Comparison of ENCODE assay signal across 25 mouse cellular contexts in the genomic region with DNA sequence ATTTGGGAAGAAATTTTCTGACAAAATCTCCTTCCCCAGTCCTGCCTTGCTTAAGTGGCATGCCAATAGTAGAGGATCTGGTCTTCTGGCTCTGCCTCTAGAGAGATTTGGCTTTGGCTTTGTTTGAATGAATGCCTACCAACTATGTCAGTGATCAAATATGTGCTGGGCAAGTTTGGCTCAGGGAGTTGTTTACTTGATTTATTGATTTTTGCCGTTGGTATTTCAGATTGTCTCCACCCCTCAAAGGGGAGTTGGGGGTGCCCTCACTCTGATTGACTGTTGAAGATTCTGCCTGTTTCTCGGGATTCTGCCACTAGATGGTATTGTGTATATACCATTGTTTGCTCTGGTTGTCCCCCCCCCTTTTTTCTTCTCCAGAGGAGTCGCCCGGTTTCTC. TPM values are rescaled to one million over a fixed set of nuclear protein-coding genes. Genes with fewer than 3 reads are reported as not detected.
"Had no signal": no experiment of that assay in that cellular context is flagged by ENCODE, and none has a peak within 500 bp of the region (broad histone marks: within the 10 kb centered on the region; RNA-seq: fewer than 3 reads in every experiment).

No protein-coding gene starts in this region.

- DNase-seq: lung, adult 2 months; lung, postnatal 14 days; lung, postnatal 36 days; midbrain, embryonic 14.5 days; retina, postnatal 1 day; right cerebral cortex, adult 18-20 months; right cerebral cortex, postnatal 14 days; thymus, adult 2 months; thymus, postnatal 25 days; thymus, postnatal 4 days had no signal

- ATAC-seq: lung, postnatal 0 days; midbrain, embryonic 16.5 days had no signal

- H3K9me3 ChIP-seq: lung, embryonic 15.5 days; megakaryocyte, embryonic 14.5 days; neural tube, embryonic 13.5 days; neural tube, embryonic 15.5 days; stomach, embryonic 15.5 days had no signal

- H3K4me2 ChIP-seq: lung, embryonic 15.5 days; midbrain, embryonic 11.5 days; neural tube, embryonic 13.5 days; neural tube, embryonic 15.5 days; stomach, embryonic 15.5 days had no signal

- H3K27ac ChIP-seq: lung, embryonic 15.5 days; macrophage; neural tube, embryonic 13.5 days; neural tube, embryonic 15.5 days; stomach, embryonic 15.5 days; stomach, postnatal 0 days had no signal

- H3K4me1 ChIP-seq: lung, embryonic 15.5 days; megakaryocyte, embryonic 14.5 days; neural tube, embryonic 13.5 days; neural tube, embryonic 15.5 days; stomach, embryonic 15.5 days had no signal

- H3K9ac ChIP-seq: lung, embryonic 15.5 days; neural tube, embryonic 13.5 days; neural tube, embryonic 15.5 days; stomach, embryonic 15.5 days had no signal

- H3K27me3 ChIP-seq: lung, embryonic 15.5 days; neural tube, embryonic 13.5 days; neural tube, embryonic 15.5 days; stomach, embryonic 15.5 days had no signal

- H3K4me3 ChIP-seq: lung, embryonic 15.5 days; megakaryocyte, embryonic 14.5 days; myocyte; neural tube, embryonic 13.5 days; neural tube, embryonic 15.5 days; stomach, embryonic 15.5 days had no signal

- H3K36me3 ChIP-seq: lung, embryonic 15.5 days; neural tube, embryonic 13.5 days; neural tube, embryonic 15.5 days; stomach, embryonic 15.5 days had no signal

RNA-seq across cellular contexts. Expression of gene H2bfm, which starts 22.8 kb away (rescaled TPM):
- total RNA-seq: megakaryocyte progenitor cell, adult 5-6 weeks had no signal
- polyA plus RNA-seq: lung, adult 2 months; lung, embryonic 15.5 days; lung, postnatal 0 days; macrophage; midbrain, embryonic 11.5 days; midbrain, embryonic 14.5 days; midbrain, embryonic 16.5 days; myocyte; neural tube, embryonic 11.5 days; neural tube, embryonic 13.5 days; neural tube, embryonic 15.5 days; spleen, adult 2 months; stomach, embryonic 15.5 days; stomach, postnatal 0 days; thymus, adult 2 months; urinary bladder, adult 2 months had no signal

RNA-seq across cellular contexts. Expression of gene Rab9b, which starts 35.8 kb away (rescaled TPM):
- total RNA-seq: megakaryocyte progenitor cell, adult 5-6 weeks had no signal
- polyA plus RNA-seq: lung, adult 2 months; macrophage; myocyte; spleen, adult 2 months; thymus, adult 2 months had no signal
